Mouse (Mus musculus) kidney, embryonic 16.5 days (tissue): ENCODE data around the gene Mcoln3. TPM values are rescaled to one million over a fixed set of nuclear protein-coding genes. Genes with fewer than 3 reads are reported as not detected.

Experiments
- ATAC-seq: fragments of 200-750 bp; cut with Nextera tagmentation; 2 replicates; pipeline ENCODE4 v1.8.0; 2017; ENCODE audit warnings: moderate TSS enrichment; ENCODE audit not compliant: low FRiP score, low TSS enrichment
- H3K27ac ChIP-seq: fragments of 300-500 bp; sonication (generic); 2 replicates; pipeline ENCODE4 v1.5.1; 2014; ENCODE audit warnings: low read length
- H3K27me3 ChIP-seq: fragments of 300-500 bp; sonication (generic); 2 replicates; pipeline ENCODE4 v1.6.1; 2014; ENCODE audit warnings: low read length, control low read depth, mixed read lengths; ENCODE audit not compliant: insufficient read depth
- H3K36me3 ChIP-seq: fragments of 300-500 bp; sonication (generic); 2 replicates; pipeline ENCODE4 v1.6.1; 2014; ENCODE audit warnings: low read length, control low read depth, mixed read lengths; ENCODE audit not compliant: insufficient read depth
- H3K4me1 ChIP-seq: fragments of 300-500 bp; sonication (generic); 2 replicates; pipeline ENCODE4 v1.6.1; 2014; ENCODE audit warnings: low read length, control low read depth, mixed read lengths; ENCODE audit not compliant: insufficient read depth
- H3K4me2 ChIP-seq: fragments of 300-500 bp; sonication (generic); replicated peaks from 2 replicates; pipeline ENCODE4 v1.6.1; 2014; ENCODE audit warnings: low read depth, low read length
- H3K4me3 ChIP-seq: fragments of 300-500 bp; sonication (generic); 2 replicates; pipeline ENCODE4 v1.5.1; 2014; ENCODE audit warnings: mild to moderate bottlenecking, low read length
- H3K9ac ChIP-seq: fragments of 300-500 bp; sonication (generic); replicated peaks from 2 replicates; pipeline ENCODE4 v1.6.1; 2014; ENCODE audit warnings: low read length
- H3K9me3 ChIP-seq: fragments of 300-500 bp; sonication (generic); 2 replicates; pipeline ENCODE4 v1.6.1; 2016; ENCODE audit warnings: low read length, control low read depth
- WGBS: fragments of 180-500 bp; shearing (Covaris S2); extraction: QIAGEN DNeasy Blood & Tissue Kit; methylation state at CpG from one replicate; pipeline ENCODE4 v1.1.7; 2014; 5-methylcytosine and 5-hydroxymethylcytosine counted together
- polyA plus RNA-seq: library from polyadenylated mRNA; unstranded; fragments of >200 nt; fragmentation: Nextera tagmentation; extraction: Ambion mirVana; gene quantifications from 2 replicates; pipeline ENCODE4 v1.2.1, GENCODE M21; 2015

Mcoln3 gene
- polyA plus RNA-seq, 1 experiment from 2014 or later, result 20.6 TPM

GRCm38 (mm10) chr3:146158039-146158438, 40.8 kb downstream of the Mcoln3 start:
- H3K27me3 ChIP-seq, result no peaks in the 10 kb centered on the region
- no peaks in the 10 kb centered on the region for H3K9me3 ChIP-seq
- H3K9ac ChIP-seq, result no peak overlapping the region
- H3K4me1 ChIP-seq, result peaks cover 6% of the 10 kb centered on the region
- H3K4me3 ChIP-seq, result no peak overlapping the region
- H3K4me2 ChIP-seq, result no peak overlapping the region
- H3K36me3 ChIP-seq, result no peaks in the 10 kb centered on the region
- no peak for ATAC-seq
- H3K27ac ChIP-seq, result no peak overlapping the region
- WGBS, result 80% methylated on average over 4 of the region's 4 CpGs

- ATAC-seq, result no peak
- H3K9ac ChIP-seq, result no peak overlapping the region
- H3K4me2 ChIP-seq, result no peak overlapping the region
- H3K27ac ChIP-seq, result no peak overlapping the region
- no peaks in the 10 kb centered on the region for H3K9me3 ChIP-seq
- no peaks in the 10 kb centered on the region for H3K4me1 ChIP-seq
- 88% methylated on average over 2 of the region's 2 CpGs for WGBS
- no peaks in the 10 kb centered on the region for H3K36me3 ChIP-seq
- no peaks in the 10 kb centered on the region for H3K27me3 ChIP-seq
- H3K4me3 ChIP-seq, result no peak overlapping the region
These were observed 42.1 kb downstream of the Mcoln3 start for GRCm38 (mm10) chr3:146159360-146159759.

GRCm38 (mm10) chr3:146162197-146162596, 44.9 kb downstream of the Mcoln3 start:
- no peak overlapping the region for H3K27ac ChIP-seq
- 82% methylated on average over 4 of the region's 4 CpGs for WGBS
- H3K27me3 ChIP-seq, result no peaks in the 10 kb centered on the region
- H3K9ac ChIP-seq, result no peak overlapping the region
- no peaks in the 10 kb centered on the region for H3K9me3 ChIP-seq
- no peak overlapping the region for H3K4me3 ChIP-seq
- H3K4me2 ChIP-seq, result no peak overlapping the region
- no peaks in the 10 kb centered on the region for H3K36me3 ChIP-seq
- ATAC-seq, result no peak
- no peaks in the 10 kb centered on the region for H3K4me1 ChIP-seq

GRCm38 (mm10) chr3:146169356-146169755, 52.1 kb downstream of the Mcoln3 start:
- H3K9ac ChIP-seq, result no peak overlapping the region
- no peak for ATAC-seq
- H3K4me1 ChIP-seq, result 0 out of 2 replicates have a peak, but pooled peaks cover 4% of the 10 kb centered on the region
- H3K36me3 ChIP-seq, result no peaks in the 10 kb centered on the region
- H3K4me3 ChIP-seq, result no peak overlapping the region
- no peaks in the 10 kb centered on the region for H3K27me3 ChIP-seq
- no peak overlapping the region for H3K4me2 ChIP-seq
- no peak overlapping the region for H3K27ac ChIP-seq
- no peaks in the 10 kb centered on the region for H3K9me3 ChIP-seq
- 93% methylated on average over 4 of the region's 4 CpGs for WGBS

GRCm38 (mm10) chr3:146173030-146173429, 55.8 kb downstream of the Mcoln3 start:
- Histone ChIP-seq H3K4me2 (no peak overlapping the region), H3K4me1 (0 out of 2 replicates have a peak, but pooled peaks cover 4% of the 10 kb centered on the region), H3K27ac (no peak overlapping the region), H3K9me3 (no peaks in the 10 kb centered on the region), H3K4me3 (no peak overlapping the region), H3K36me3 (no peaks in the 10 kb centered on the region), H3K27me3 (no peaks in the 10 kb centered on the region), H3K9ac (no peak overlapping the region)
- WGBS, result 82% methylated on average over 5 of the region's 5 CpGs
- no peak for ATAC-seq

GRCm38 (mm10) chr3:146174215-146174614, 57.0 kb downstream of the Mcoln3 start:
- Histone ChIP-seq H3K4me3 (no peak overlapping the region), H3K27ac (no peak overlapping the region), H3K36me3 (no peaks in the 10 kb centered on the region), H3K4me1 (0 out of 2 replicates have a peak, but pooled peaks cover 4% of the 10 kb centered on the region), H3K4me2 (no peak overlapping the region), H3K9ac (no peak overlapping the region), H3K27me3 (no peaks in the 10 kb centered on the region), H3K9me3 (no peaks in the 10 kb centered on the region)
- peak; percentile 35; the same call in 1 of the 2 replicates for ATAC-seq
- 69% methylated on average over 9 of the region's 9 CpGs for WGBS

- Histone ChIP-seq H3K4me3 (no peak overlapping the region), H3K27me3 (no peaks in the 10 kb centered on the region), H3K9ac (no peak overlapping the region), H3K9me3 (no peaks in the 10 kb centered on the region), H3K27ac (no peak overlapping the region), H3K36me3 (no peaks in the 10 kb centered on the region), H3K4me2 (peak overlapping the region; percentile 56; the same call in 1 of the 2 replicates), H3K4me1 (0 out of 2 replicates have a peak, but pooled peaks cover 4% of the 10 kb centered on the region)
- ATAC-seq, result no peak
- WGBS, result 78% methylated on average over 7 of the region's 7 CpGs
These were observed 60.0 kb downstream of the Mcoln3 start for GRCm38 (mm10) chr3:146177295-146177694.

- Histone ChIP-seq H3K9ac (peak overlapping the region; percentile 14; the same call in 1 of the 2 replicates), H3K4me3 (peak overlapping the region; percentile 32), H3K4me1 (0 out of 2 replicates have a peak, but pooled peaks cover 4% of the 10 kb centered on the region), H3K9me3 (no peaks in the 10 kb centered on the region), H3K4me2 (peak overlapping the region; percentile 56), H3K36me3 (no peaks in the 10 kb centered on the region), H3K27me3 (no peaks in the 10 kb centered on the region), H3K27ac (no peak overlapping the region)
- WGBS, result 2% methylated on average over 16 of the region's 16 CpGs
- ATAC-seq, result peak; percentile 76
These were observed 60.7 kb downstream of the Mcoln3 start for GRCm38 (mm10) chr3:146177748-146178582.

- Histone ChIP-seq H3K36me3 (no peaks in the 10 kb centered on the region), H3K27me3 (no peaks in the 10 kb centered on the region), H3K27ac (no peak overlapping the region), H3K9ac (no peak overlapping the region), H3K4me2 (no peak overlapping the region), H3K4me1 (no peaks in the 10 kb centered on the region), H3K4me3 (no peak overlapping the region), H3K9me3 (no peaks in the 10 kb centered on the region)
- no peak for ATAC-seq
- 35% methylated on average over 2 of the region's 2 CpGs for WGBS
These were observed 63.1 kb downstream of the Mcoln3 start for GRCm38 (mm10) chr3:146180341-146180740.

GRCm38 (mm10) chr3:146180986-146181385, 63.7 kb downstream of the Mcoln3 start:
- WGBS, result 39% methylated on average over 3 of the region's 3 CpGs
- Histone ChIP-seq H3K27ac (no peak overlapping the region), H3K9me3 (no peaks in the 10 kb centered on the region), H3K4me1 (no peaks in the 10 kb centered on the region), H3K27me3 (no peaks in the 10 kb centered on the region), H3K36me3 (no peaks in the 10 kb centered on the region), H3K4me3 (no peak overlapping the region), H3K4me2 (no peak overlapping the region), H3K9ac (no peak overlapping the region)
- ATAC-seq, result no peak
